Mouse (Mus musculus) MEL (cell line): Measurements from ENCODE around the gene Acss2. TPM values are rescaled to one million over a fixed set of nuclear protein-coding genes. Genes with fewer than 3 reads are reported as not detected.

Experiments
- DNase-seq: peaks from one replicate; pipeline ENCODE4 v3.0.0; 2011; ENCODE audit warnings: low read depth, low spot score
- H3K27ac ChIP-seq: 2 replicates; pipeline ENCODE4 v1.5.1; 2012; ENCODE audit warnings: low read depth, mild to moderate bottlenecking, control low read depth, low read length, moderate library complexity; ENCODE audit not compliant: control insufficient read depth
- H3K27me3 ChIP-seq, 2 experiments: fragments of 150-350 bp in 1 of 2; sonication (generic) in 1 of 2; 2 replicates each; pipeline ENCODE4 v1.6.1; 2012; ENCODE audit warnings: low read length in 2 of 2, mild to moderate bottlenecking in 2 of 2, improper control_type of control experiment in 1 of 2, moderate library complexity in 1 of 2; ENCODE audit not compliant: insufficient read depth in 2 of 2, control insufficient read depth in 1 of 2
- H3K36me3 ChIP-seq, 2 experiments: 2 replicates each; pipeline ENCODE4 v1.6.1; 2012 to 2014; ENCODE audit warnings: low read length in 2 of 2, improper control_type of control experiment in 1 of 2, inconsistent platforms in 1 of 2, mild to moderate bottlenecking in 1 of 2; ENCODE audit not compliant: insufficient read depth in 2 of 2, control insufficient read depth in 1 of 2
- H3K4me1 ChIP-seq, 2 experiments: fragments of 150-350 bp in 1 of 2; sonication (generic) in 1 of 2; 2 replicates each; pipeline ENCODE4 v1.6.1; 2012; ENCODE audit warnings: low read length in 2 of 2, improper control_type of control experiment in 1 of 2, mild to moderate bottlenecking in 1 of 2; ENCODE audit not compliant: insufficient read depth in 2 of 2, control insufficient read depth in 1 of 2
- H3K4me3 ChIP-seq, 2 experiments: fragments of 150-350 bp in 1 of 2; sonication (generic) in 1 of 2; 2 replicates each; pipeline ENCODE4 v1.5.1; 2012; ENCODE audit warnings: low read depth in 2 of 2, low read length in 2 of 2, mild to moderate bottlenecking in 2 of 2, moderate library complexity in 2 of 2, control low read depth in 1 of 2, improper control_type of control experiment in 1 of 2; ENCODE audit not compliant: control insufficient read depth in 1 of 2, insufficient read depth in 1 of 2
- H3K79me2 ChIP-seq: 2 replicates; pipeline ENCODE4 v1.6.1; 2012; ENCODE audit warnings: mild to moderate bottlenecking, low read length, moderate library complexity; ENCODE audit not compliant: control insufficient read depth, poor library complexity, insufficient read depth
- H3K9ac ChIP-seq: 2 replicates; pipeline ENCODE4 v1.6.1; 2012; ENCODE audit warnings: low read depth, mild to moderate bottlenecking, control low read depth, low read length, moderate library complexity; ENCODE audit not compliant: control insufficient read depth, poor library complexity, severe bottlenecking
- H3K9me3 ChIP-seq: fragments of 150-350 bp; sonication (generic); replicated peaks from 2 replicates; pipeline ENCODE4 v1.6.1; 2012; ENCODE audit warnings: mild to moderate bottlenecking, low read length, improper control_type of control experiment, moderate library complexity; ENCODE audit not compliant: insufficient read depth
- BHLHE40 ChIP-seq: IDR thresholded peaks from 2 replicates; pipeline ENCODE4 v1.6.1; 2012; ENCODE audit warnings: low read depth, mild to moderate bottlenecking, inconsistent platforms, low read length, improper control_type of control experiment, borderline replicate concordance
- CHD1 ChIP-seq: IDR thresholded peaks from 2 replicates; pipeline ENCODE4 v1.6.1; 2012; ENCODE audit warnings: low read depth, mild to moderate bottlenecking, inconsistent platforms, low read length, improper control_type of control experiment
- CHD2 ChIP-seq: IDR thresholded peaks from 2 replicates; pipeline ENCODE4 v1.6.1; 2011; ENCODE audit warnings: low read length, improper control_type of control experiment
- CTCF ChIP-seq, 3 experiments: IDR thresholded peaks in 2 of 3; conservative IDR thresholded peaks in 1 of 3; 2 replicates each; pipeline ENCODE4 v1.5.1; 2011 to 2012; ENCODE audit warnings: low read length in 3 of 3, low read depth in 2 of 3, mild to moderate bottlenecking in 2 of 3, improper control_type of control experiment in 1 of 3, inconsistent platforms in 1 of 3, mixed read lengths in 1 of 3, moderate library complexity in 1 of 3; ENCODE audit not compliant: control insufficient read depth in 1 of 3, insufficient read depth in 1 of 3, poor library complexity in 1 of 3, severe bottlenecking in 1 of 3
- ELF1 ChIP-seq: IDR thresholded peaks from 2 replicates; pipeline ENCODE4 v1.6.1; 2014; ENCODE audit warnings: low read depth, mild to moderate bottlenecking, inconsistent platforms, low read length, improper control_type of control experiment, moderate library complexity
- EP300 ChIP-seq, 2 experiments: IDR thresholded peaks; 2 replicates each; pipeline ENCODE4 v1.6.1; 2011; ENCODE audit warnings: improper control_type of control experiment in 2 of 2, low read length in 2 of 2, low read depth in 1 of 2, mild to moderate bottlenecking in 1 of 2
- ETS1 ChIP-seq: IDR thresholded peaks from 2 replicates; pipeline ENCODE4 v1.6.1; 2012; ENCODE audit warnings: low read depth, mild to moderate bottlenecking, inconsistent platforms, low read length, improper control_type of control experiment, moderate library complexity
- GABPA ChIP-seq: IDR thresholded peaks from 2 replicates; pipeline ENCODE4 v1.6.1; 2012; ENCODE audit warnings: low read depth, mild to moderate bottlenecking, inconsistent platforms, low read length, improper control_type of control experiment, moderate library complexity
- HCFC1 ChIP-seq: IDR thresholded peaks from 2 replicates; pipeline ENCODE4 v1.6.1; 2012; ENCODE audit warnings: low read depth, mild to moderate bottlenecking, inconsistent platforms, low read length, improper control_type of control experiment, moderate library complexity
- JUND ChIP-seq: IDR thresholded peaks from 2 replicates; pipeline ENCODE4 v1.6.1; 2011; ENCODE audit warnings: low read depth, mild to moderate bottlenecking, improper control_type of control experiment, low read length
- KAT2A ChIP-seq: conservative IDR thresholded peaks from 2 replicates; pipeline ENCODE4 v1.6.1; 2012; ENCODE audit warnings: low read depth, low read length, improper control_type of control experiment, inconsistent platforms
- MAFK ChIP-seq: IDR thresholded peaks from 2 replicates; pipeline ENCODE4 v1.6.1; 2011; ENCODE audit warnings: low read depth, mild to moderate bottlenecking, low read length, improper control_type of control experiment, borderline replicate concordance
- MAX ChIP-seq: IDR thresholded peaks from 2 replicates; pipeline ENCODE4 v1.6.1; 2011; ENCODE audit warnings: low read length, improper control_type of control experiment
- MAZ ChIP-seq: IDR thresholded peaks from 2 replicates; pipeline ENCODE4 v1.6.1; 2012; ENCODE audit warnings: low read depth, mild to moderate bottlenecking, inconsistent platforms, low read length, improper control_type of control experiment
- MEF2A ChIP-seq: IDR thresholded peaks from 2 replicates; pipeline ENCODE4 v1.6.1; 2014; ENCODE audit warnings: low read depth, mild to moderate bottlenecking, inconsistent platforms, low read length, improper control_type of control experiment; ENCODE audit not compliant: poor library complexity, insufficient replicate concordance, severe bottlenecking; ENCODE audit errors: extremely low read depth
- MYB ChIP-seq: IDR thresholded peaks from 2 replicates; pipeline ENCODE4 v1.6.1; 2011; ENCODE audit warnings: mild to moderate bottlenecking, low read depth, low read length, improper control_type of control experiment
- MYC ChIP-seq: IDR thresholded peaks from 2 replicates; pipeline ENCODE4 v1.6.1; 2011; ENCODE audit warnings: low read depth, mild to moderate bottlenecking, low read length, improper control_type of control experiment, moderate library complexity
- NELFE ChIP-seq: IDR thresholded peaks from 2 replicates; pipeline ENCODE4 v1.6.1; 2011; ENCODE audit warnings: low read depth, low read length, improper control_type of control experiment
- NRF1 ChIP-seq: IDR thresholded peaks from 2 replicates; pipeline ENCODE4 v1.6.1; 2014; ENCODE audit warnings: low read depth, mild to moderate bottlenecking, inconsistent platforms, low read length, improper control_type of control experiment, moderate library complexity; ENCODE audit not compliant: poor library complexity, insufficient read depth, severe bottlenecking
- SIN3A ChIP-seq: IDR thresholded peaks from 2 replicates; pipeline ENCODE4 v1.6.1; 2012; ENCODE audit warnings: low read length, improper control_type of control experiment, inconsistent platforms
- SMC3 ChIP-seq: IDR thresholded peaks from 2 replicates; pipeline ENCODE4 v1.6.1; 2011; ENCODE audit warnings: low read depth, low read length, improper control_type of control experiment
- TAL1 ChIP-seq: IDR thresholded peaks from 2 replicates; pipeline ENCODE4 v1.6.1; 2012; ENCODE audit warnings: mild to moderate bottlenecking, inconsistent platforms, low read length, moderate library complexity, mixed read lengths
- TBP ChIP-seq: IDR thresholded peaks from 2 replicates; pipeline ENCODE4 v1.8.0; 2011; ENCODE audit warnings: low read depth, low read length, improper control_type of control experiment
- TCF12 ChIP-seq: IDR thresholded peaks from 2 replicates; pipeline ENCODE4 v1.6.1; 2014; ENCODE audit warnings: low read depth, mild to moderate bottlenecking, inconsistent platforms, low read length, improper control_type of control experiment, moderate library complexity
- UBTF ChIP-seq: IDR thresholded peaks from 2 replicates; pipeline ENCODE4 v1.6.1; 2012; ENCODE audit warnings: low read depth, mild to moderate bottlenecking, inconsistent platforms, low read length, improper control_type of control experiment, moderate library complexity, borderline replicate concordance; ENCODE audit not compliant: insufficient read depth
- USF1 ChIP-seq: IDR thresholded peaks from 2 replicates; pipeline ENCODE4 v1.6.1; 2014; ENCODE audit warnings: low read depth, mild to moderate bottlenecking, inconsistent platforms, low read length, improper control_type of control experiment, moderate library complexity
- ZKSCAN1 ChIP-seq: IDR thresholded peaks from 2 replicates; pipeline ENCODE4 v1.6.1; 2012; ENCODE audit warnings: low read depth, mild to moderate bottlenecking, inconsistent platforms, low read length, improper control_type of control experiment, moderate library complexity
- ZNF384 ChIP-seq: IDR thresholded peaks from 2 replicates; pipeline ENCODE4 v1.6.1; 2012; ENCODE audit warnings: low read depth, mild to moderate bottlenecking, inconsistent platforms, low read length, improper control_type of control experiment
- polyA plus RNA-seq, 2 experiments: library from polyadenylated mRNA; stranded (reverse) in 1 of 2; unstranded in 1 of 2; fragments of >175 nt in 1 of 2; fragments of >200 nt in 1 of 2; gene quantifications; 2 replicates each; pipeline versions ENCODE4 v1.2.1 to v1.2.4; 2012; ENCODE audit warnings: low replicate concordance in 2 of 2, low read depth in 1 of 2; ENCODE audit not compliant: insufficient read length in 2 of 2, insufficient read depth in 1 of 2, missing spikeins in 1 of 2
- total RNA-seq: library from RNA; depleted of rRNA; stranded (reverse); fragments of 300-350 nt; gene quantifications from 2 replicates; pipeline ENCODE4 v1.2.3, GENCODE M21; 2012

Gene Acss2
- total and polyA plus RNA-seq, 3 experiments, result 2.9 to 11.0 TPM; not detected in 1

- Histone ChIP-seq H3K79me2 (no peaks in the 10 kb centered on the region), H3K4me3 (no peak overlapping the region), H3K36me3 (peaks cover 0 to 12% of the 10 kb centered on the region in 2 experiments; a peak in 3 of 4 replicates), H3K9me3 (no peaks in the 10 kb centered on the region), H3K27me3 (no peaks in the 10 kb centered on the region), H3K4me1 (peaks cover 5 to 8% of the 10 kb centered on the region in 2 experiments; a peak in 3 of 4 replicates), H3K27ac (no peak overlapping the region)
- DNase-seq, result no peak
- TF ChIP-seq EP300 (IDR thresholded peaks at IDR 0.05; ENCODE audit: low read depth in 1 of 2, low read length in 2 of 2), result no peak
- TF ChIP-seq MYB, result no peak
- no peak for TF ChIP-seq CTCF (IDR thresholded peaks at IDR 0.05 in 2 of 3, conservative IDR thresholded peaks at IDR 0.05 in 1 of 3; ENCODE audit: control insufficient read depth in 1 of 3, insufficient read depth in 1 of 3, low read depth in 2 of 3, low read length in 3 of 3, poor library complexity in 1 of 3, severe bottlenecking in 1 of 3)
- no peak for TF ChIP-seq TBP
- no peak for TF ChIP-seq MAFK
- TF ChIP-seq MAX, result no peak
- TF ChIP-seq CHD2, result no peak
- TF ChIP-seq BHLHE40, result no peak
- no peak for TF ChIP-seq KAT2A
- no peak for TF ChIP-seq USF1
- TF ChIP-seq TCF12, result no peak
- TF ChIP-seq GABPA, result no peak
- no peak for TF ChIP-seq UBTF
- no peak for TF ChIP-seq CHD1
- no peak for TF ChIP-seq TAL1
- TF ChIP-seq ETS1, result no peak
- no peak for TF ChIP-seq MEF2A
- no peak for TF ChIP-seq HCFC1
- TF ChIP-seq NRF1, result no peak
- TF ChIP-seq, all 39 proteins: peak for 0
- no peak overlapping the region for H3K9ac ChIP-seq
These were observed 56.2 kb downstream of the Acss2 start for GRCm38 (mm10) chr2:155573996-155574395.

DNA sequence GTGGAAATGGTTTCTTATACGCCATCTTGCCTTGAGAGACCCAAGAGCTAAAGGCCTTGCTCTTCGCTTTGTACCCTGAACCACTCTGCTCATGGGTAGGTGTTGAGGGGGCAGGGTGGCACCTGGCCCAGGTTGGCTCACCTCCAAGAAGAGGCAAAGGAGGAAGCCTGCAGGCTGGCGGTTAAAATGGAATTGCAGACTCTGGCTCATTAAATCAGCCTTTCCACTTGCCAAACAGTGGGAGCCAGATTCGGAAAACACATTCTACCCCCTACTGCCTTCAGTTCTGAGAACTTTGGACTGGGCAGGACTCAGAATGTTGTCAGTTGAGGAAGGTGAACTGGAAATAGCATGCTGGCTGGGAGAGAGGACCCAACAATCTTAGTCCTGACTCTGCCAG lies 57.0 kb downstream of the Acss2 start:
- Histone ChIP-seq H3K9ac (no peak overlapping the region), H3K4me3 (no peak overlapping the region), H3K79me2 (no peaks in the 10 kb centered on the region), H3K9me3 (no peaks in the 10 kb centered on the region), H3K36me3 (peaks cover 0 to 7% of the 10 kb centered on the region in 2 experiments; a peak in 3 of 4 replicates), H3K27ac (no peak overlapping the region), H3K4me1 (peaks cover 0 to 6% of the 10 kb centered on the region in 2 experiments; a peak in 1 of 4 replicates), H3K27me3 (no peaks in the 10 kb centered on the region)
- TF ChIP-seq MAX, result no peak
- no peak for TF ChIP-seq CTCF (IDR thresholded peaks at IDR 0.05 in 2 of 3, conservative IDR thresholded peaks at IDR 0.05 in 1 of 3; ENCODE audit: control insufficient read depth in 1 of 3, insufficient read depth in 1 of 3, low read depth in 2 of 3, low read length in 3 of 3, poor library complexity in 1 of 3, severe bottlenecking in 1 of 3)
- TF ChIP-seq MYC, result no peak
- no peak for TF ChIP-seq JUND
- no peak for TF ChIP-seq ELF1
- TF ChIP-seq ZNF384, result no peak
- no peak for TF ChIP-seq SMC3
- TF ChIP-seq USF1, result no peak
- TF ChIP-seq TAL1, result no peak
- no peak for TF ChIP-seq SIN3A
- TF ChIP-seq NELFE, result no peak
- TF ChIP-seq GABPA, result no peak
- TF ChIP-seq ZKSCAN1, result no peak
- no peak for TF ChIP-seq EP300 (IDR thresholded peaks at IDR 0.05; ENCODE audit: low read depth in 1 of 2, low read length in 2 of 2)
- TF ChIP-seq MAZ, result no peak
- no peak for DNase-seq
